Mouse (Mus musculus) heart, embryonic 16.5 days (tissue): Measurements from ENCODE around the gene Foxe3. TPM values are rescaled to one million over a fixed set of nuclear protein-coding genes. Genes with fewer than 3 reads are reported as not detected.

Experiments
- polyA plus RNA-seq: library from polyadenylated mRNA; unstranded; fragments of >200 nt; fragmentation: Nextera tagmentation; extraction: Ambion mirVana; gene quantifications from 2 replicates; pipeline ENCODE4 v1.2.1, GENCODE M21; 2015

The Foxe3 gene
- polyA plus RNA-seq, 1 experiment from 2014 or later: not detected

Other genes starting within 250 kb of the Foxe3 start
- not detected in 2 replicates for gene Gm12830, start 104.3 kb downstream of the Foxe3 start, polyA plus RNA-seq
- 0.07 TPM in 1 of 2 replicates, not detected in the other for gene Foxd2, start 17.1 kb downstream of the Foxe3 start, polyA plus RNA-seq
- gene Cmpk1, start 61.2 kb upstream of the Foxe3 start, polyA plus RNA-seq: 57.2 and 61.6 TPM in 2 replicates
- 7.7 and 8.3 TPM in 2 replicates for gene Stil, start 74.1 kb upstream of the Foxe3 start, polyA plus RNA-seq
- gene Tal1, start 130.4 kb upstream of the Foxe3 start, polyA plus RNA-seq: 0.89 and 1.3 TPM in 2 replicates
- gene Pdzk1ip1, start 162.7 kb upstream of the Foxe3 start, polyA plus RNA-seq: 1.7 and 4.2 TPM in 2 replicates
- not detected in 2 replicates for gene Cyp4x1, start 208.3 kb upstream of the Foxe3 start, polyA plus RNA-seq